Mouse (Mus musculus) liver, embryonic 16.5 days (tissue): Measurements from ENCODE around the gene Gm12166. TPM values are rescaled to one million over a fixed set of nuclear protein-coding genes. Genes with fewer than 3 reads are reported as not detected.

ENCODE experiments used
- microRNA-seq: library from miRNA; unstranded; fragments of <30 nt; microRNA quantifications from one replicate; pipeline ENCODE4, GENCODE M21; 2016
- polyA plus RNA-seq: library from polyadenylated mRNA; unstranded; fragments of >200 nt; fragmentation: Nextera tagmentation; extraction: Ambion mirVana; gene quantifications from 2 replicates; pipeline ENCODE4 v1.2.1, GENCODE M21; 2015

The Gm12166 gene
- polyA plus RNA-seq, 1 experiment from 2014 or later, result 2.9 TPM

Small RNA genes lying within 50 kb of the gene (microRNA-seq; reads per million reads assigned to microRNA genes)
- gene Mir8100, result not detected

Other genes starting within 250 kb of the Gm12166 start
- gene Clint1, start 200.3 kb downstream of the Gm12166 start, polyA plus RNA-seq, result 52.2 and 52.8 TPM in 2 replicates
- 1.4 and 1.7 TPM in 2 replicates for gene Lsm11, start 107.4 kb downstream of the Gm12166 start, polyA plus RNA-seq
- gene Thg1l, start 96.8 kb downstream of the Gm12166 start, polyA plus RNA-seq, result 4.0 and 4.4 TPM in 2 replicates
- gene Sox30, start 72.0 kb downstream of the Gm12166 start, polyA plus RNA-seq, result not detected in 2 replicates
- 0.92 and 1.4 TPM in 2 replicates for gene Adam19, start 3.7 kb upstream of the Gm12166 start, polyA plus RNA-seq
- gene Nipal4, start 114.2 kb upstream of the Gm12166 start, polyA plus RNA-seq, result 0.04 and 0.07 TPM in 2 replicates
- not detected in 2 replicates for gene Fndc9, start 183.2 kb upstream of the Gm12166 start, polyA plus RNA-seq